In the genomic region with DNA sequence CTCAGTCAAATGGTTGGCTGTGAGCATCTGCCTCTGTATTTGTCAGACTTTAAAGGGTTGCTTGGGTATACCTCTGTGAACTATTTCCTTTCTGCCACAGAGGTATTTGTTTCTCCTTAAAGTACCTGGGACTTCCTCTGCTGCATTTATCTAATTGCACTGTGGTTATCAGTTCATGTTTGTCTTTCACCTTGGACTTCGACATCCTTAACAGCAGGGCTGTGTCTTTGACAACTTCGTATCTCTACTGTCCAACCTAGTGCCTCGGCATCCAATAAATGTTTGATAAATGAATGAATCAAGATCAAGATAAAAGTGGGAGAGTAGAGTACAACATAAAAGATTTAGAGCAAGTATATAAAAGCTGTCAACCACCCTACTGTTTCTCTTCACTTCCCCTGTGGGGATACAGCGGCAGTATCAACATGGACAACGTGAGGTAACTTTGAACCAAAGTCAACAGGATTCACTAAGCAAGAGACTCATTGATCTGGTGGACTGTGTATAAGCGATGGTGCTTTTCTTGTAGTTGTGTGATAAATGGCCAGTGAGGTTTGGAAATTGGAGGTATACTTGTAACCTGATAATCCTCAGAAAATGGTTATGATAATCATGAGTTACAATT, we compare ENCODE assay signal across 28 mouse cellular contexts.
"Had no signal": no experiment of that assay in that cellular context is flagged by ENCODE, and none has a peak within 500 bp of the region (broad histone marks: within the 10 kb centered on the region; RNA-seq: fewer than 3 reads in every experiment).

No protein-coding gene starts in this region.

- H3K4me3 ChIP-seq: embryonic facial prominence, embryonic 10.5 days; embryonic facial prominence, embryonic 12.5 days; embryonic facial prominence, embryonic 13.5 days; embryonic facial prominence, embryonic 15.5 days; erythroblast, embryonic 14.5 days; forebrain, embryonic 10.5 days; forebrain, embryonic 12.5 days; forebrain, embryonic 13.5 days; forebrain, embryonic 15.5 days; gastrocnemius, adult 2 months; heart, adult 2 months had no signal

- H3K27ac ChIP-seq: embryonic facial prominence, embryonic 10.5 days; embryonic facial prominence, embryonic 12.5 days; embryonic facial prominence, embryonic 13.5 days; embryonic facial prominence, embryonic 15.5 days; forebrain, embryonic 10.5 days; forebrain, embryonic 12.5 days; forebrain, embryonic 13.5 days; forebrain, embryonic 15.5 days; gastrocnemius, adult 2 months; heart, adult 2 months had no signal

- H3K9me3 ChIP-seq: embryonic facial prominence, embryonic 10.5 days; embryonic facial prominence, embryonic 12.5 days; embryonic facial prominence, embryonic 13.5 days; embryonic facial prominence, embryonic 15.5 days; forebrain, embryonic 10.5 days; forebrain, embryonic 12.5 days; forebrain, embryonic 13.5 days; forebrain, embryonic 15.5 days had no signal

- H3K4me1 ChIP-seq: embryonic facial prominence, embryonic 10.5 days; embryonic facial prominence, embryonic 12.5 days; embryonic facial prominence, embryonic 13.5 days; embryonic facial prominence, embryonic 15.5 days; forebrain, embryonic 10.5 days; forebrain, embryonic 12.5 days; forebrain, embryonic 13.5 days; forebrain, embryonic 15.5 days had no signal

- ATAC-seq: forebrain, embryonic 13.5 days; forebrain, embryonic 14.5 days; forebrain, embryonic 15.5 days; forebrain, embryonic 16.5 days; forebrain, postnatal 0 days had no signal

- H3K9ac ChIP-seq: embryonic facial prominence, embryonic 12.5 days; embryonic facial prominence, embryonic 13.5 days; embryonic facial prominence, embryonic 15.5 days; forebrain, embryonic 12.5 days; forebrain, embryonic 13.5 days; forebrain, embryonic 15.5 days; forebrain, postnatal 0 days had no signal

- H3K4me2 ChIP-seq: embryonic facial prominence, embryonic 12.5 days; embryonic facial prominence, embryonic 13.5 days; embryonic facial prominence, embryonic 15.5 days; forebrain, embryonic 12.5 days; forebrain, embryonic 13.5 days; forebrain, embryonic 15.5 days had no signal

- H3K27me3 ChIP-seq: embryonic facial prominence, embryonic 12.5 days; embryonic facial prominence, embryonic 13.5 days; embryonic facial prominence, embryonic 15.5 days; forebrain, embryonic 12.5 days; forebrain, embryonic 13.5 days; forebrain, embryonic 15.5 days had no signal

- H3K36me3 ChIP-seq: embryonic facial prominence, embryonic 10.5 days; embryonic facial prominence, embryonic 12.5 days; embryonic facial prominence, embryonic 13.5 days; embryonic facial prominence, embryonic 15.5 days; forebrain, embryonic 10.5 days; forebrain, embryonic 12.5 days; forebrain, embryonic 15.5 days had no signal

- DNase-seq: cerebellum, adult 2 months; cerebellum, adult 8-10 months; cerebellum, adult 9-10 months; cerebellum, adult 9-11 months; cerebellum, postnatal 10 days; cerebellum, postnatal 14 days; cerebellum, postnatal 25 days; cerebellum, postnatal 36 days; embryo, embryonic 11 days; forebrain, postnatal 0 days; gastrocnemius, adult 2 months; gastrocnemius, postnatal 10 days; gastrocnemius, postnatal 14 days; gastrocnemius, postnatal 25 days; gastrocnemius, postnatal 36 days; heart, adult 18-20 months; heart, adult 2 months had no signal
